Mouse (Mus musculus) A20 (cell line): ENCODE results near the gene Gstz1.
"Not testable (repeated sequence)": the region's sequence is repeated elsewhere in the genome, so short reads cannot be mapped to it uniquely, and the experiment has no call there.

Experiments
- DNase-seq: peaks from one replicate; pipeline ENCODE4 v3.0.0-alpha.2; 2011; ENCODE audit warnings: low read depth, low spot score

The Gstz1 gene

GRCm38 (mm10) chr12:87146966-87147365 is at the start of gene Gstz1:
Gstz1 (plus strand) TSS chr12:87147165.
- DNase-seq = peak; percentile 91

- DNase-seq = no peak
These were observed 46.6 kb upstream of the Gstz1 start for GRCm38 (mm10) chr12:87100331-87100730.

- no peak for DNase-seq
These were observed 44.8 kb upstream of the Gstz1 start, which contains the start of gene Ngb for GRCm38 (mm10) chr12:87102165-87102631. Ngb (minus strand) TSS chr12:87102539.

GRCm38 (mm10) chr12:87103471-87103870 is 43.5 kb upstream of the Gstz1 start:
- DNase-seq = no peak

GRCm38 (mm10) chr12:87104796-87105195 is 42.2 kb upstream of the Gstz1 start:
- DNase-seq = no peak

GRCm38 (mm10) chr12:87107357-87107977 is 39.5 kb upstream of the Gstz1 start:
- no peak for DNase-seq

GRCm38 (mm10) chr12:87121918-87122589 is 24.9 kb upstream of the Gstz1 start:
- DNase-seq = no peak

GRCm38 (mm10) chr12:87127256-87127655 is 19.7 kb upstream of the Gstz1 start:
- DNase-seq = no peak

GRCm38 (mm10) chr12:87130224-87130623 is 16.7 kb upstream of the Gstz1 start:
- no peak for DNase-seq

- no peak for DNase-seq
These were observed 15.8 kb upstream of the Gstz1 start for GRCm38 (mm10) chr12:87131181-87131580.

GRCm38 (mm10) chr12:87131619-87132018 is 15.3 kb upstream of the Gstz1 start:
- peak; percentile 48 for DNase-seq

GRCm38 (mm10) chr12:87132210-87132609 is 14.8 kb upstream of the Gstz1 start:
- no peak for DNase-seq

- no peak for DNase-seq
These were observed 14.2 kb upstream of the Gstz1 start for GRCm38 (mm10) chr12:87132784-87133183.

GRCm38 (mm10) chr12:87137439-87138341 is 9.3 kb upstream of the Gstz1 start:
- no peak for DNase-seq

- no peak for DNase-seq
These were observed 8.6 kb upstream of the Gstz1 start for GRCm38 (mm10) chr12:87138342-87138701.

GRCm38 (mm10) chr12:87138768-87139167 is 8.2 kb upstream of the Gstz1 start:
- no peak for DNase-seq

- no peak for DNase-seq
These were observed 4.8 kb upstream of the Gstz1 start for GRCm38 (mm10) chr12:87142156-87142555.

GRCm38 (mm10) chr12:87147395-87148089 is 577 bp downstream of the Gstz1 start, which contains the start of gene Pomt2:
Pomt2 (minus strand) TSS chr12:87147968.
- DNase-seq = peak; percentile 99

GRCm38 (mm10) chr12:87148136-87148535 is 1.2 kb downstream of the Gstz1 start:
- no peak for DNase-seq

- no peak for DNase-seq
These were observed 2.5 kb downstream of the Gstz1 start for GRCm38 (mm10) chr12:87149471-87149870.

- not testable (repeated sequence) for DNase-seq
These were observed 7.5 kb downstream of the Gstz1 start for GRCm38 (mm10) chr12:87154448-87154847.
